Mouse (Mus musculus) forebrain, embryonic 10.5 days (tissue): ENCODE results near the gene Taldo1. TPM values are rescaled to one million over a fixed set of nuclear protein-coding genes. Genes with fewer than 3 reads are reported as not detected.

Experiments used
- DNase-seq: peaks from one replicate; pipeline ENCODE4 v3.0.0-alpha.2; 2017; ENCODE audit warnings: low spot score; ENCODE audit errors: extremely low spot score
- H3K27ac ChIP-seq: fragments of 300-500 bp; sonication (generic); 2 replicates; pipeline ENCODE4 v1.5.1; 2016; ENCODE audit warnings: mild to moderate bottlenecking
- H3K27me3 ChIP-seq: fragments of 300-500 bp; sonication (generic); 2 replicates; pipeline ENCODE4 v1.6.1; 2016; ENCODE audit warnings: mild to moderate bottlenecking; ENCODE audit not compliant: poor library complexity, severe bottlenecking
- H3K36me3 ChIP-seq: fragments of 300-500 bp; sonication (generic); replicated peaks from 2 replicates; pipeline ENCODE4 v1.6.1; 2016; ENCODE audit warnings: mild to moderate bottlenecking, moderate library complexity
- H3K4me1 ChIP-seq: fragments of 300-500 bp; sonication (generic); 2 replicates; pipeline ENCODE4 v1.6.1; 2016
- H3K4me3 ChIP-seq: fragments of 300-500 bp; sonication (generic); 2 replicates; pipeline ENCODE4 v1.5.1; 2016; ENCODE audit warnings: mild to moderate bottlenecking, moderate library complexity
- H3K9me3 ChIP-seq: fragments of 300-500 bp; sonication (generic); 2 replicates; pipeline ENCODE4 v1.6.1; 2016; ENCODE audit warnings: mild to moderate bottlenecking, moderate library complexity
- WGBS: fragments of 180-500 bp; shearing (Covaris S2); methylation state at CpG from one replicate; pipeline ENCODE4 v1.1.7; 2016; 5-methylcytosine and 5-hydroxymethylcytosine counted together
- polyA plus RNA-seq: library from polyadenylated mRNA; unstranded; fragments of >200 nt; fragmentation: Nextera tagmentation; extraction: Ambion mirVana; gene quantifications from 2 replicates; pipeline ENCODE4 v1.2.1, GENCODE M21; 2016

The Taldo1 gene
- polyA plus RNA-seq, result 335 and 368 TPM in 2 replicates

- no peaks in the 10 kb centered on the region for H3K9me3 ChIP-seq
- H3K27me3 ChIP-seq, result 0 out of 2 replicates have a peak, but pooled peaks cover 17% of the 10 kb centered on the region
- H3K4me3 ChIP-seq, result peak within 1 kb of the TSS; percentile 77
- H3K27ac ChIP-seq, result peak within 1 kb of the TSS; percentile 89
- peaks cover 18% of the 10 kb centered on the region for H3K4me1 ChIP-seq
- peak; percentile 98 for DNase-seq
- WGBS, result under 1% methylated on average over 57 of the region's 57 CpGs
- peaks cover 15% of the 10 kb centered on the region for H3K36me3 ChIP-seq
Measured at GRCm38 (mm10) chr7:141391625-141392551, at the start of gene Taldo1. TSS of gene Taldo1 (plus strand) at chr7:141392199.

GRCm38 (mm10) chr7:141343230-141343629 lies 48.8 kb upstream of the Taldo1 start:
- no peak for DNase-seq
- H3K27ac ChIP-seq, result no peak overlapping the region
- H3K36me3 ChIP-seq, result no peaks in the 10 kb centered on the region
- peaks cover 22% of the 10 kb centered on the region for H3K4me1 ChIP-seq
- WGBS, result 74% methylated on average over 2 of the region's 2 CpGs
- no peak overlapping the region for H3K4me3 ChIP-seq
- peaks cover 35% of the 10 kb centered on the region for H3K27me3 ChIP-seq
- no peaks in the 10 kb centered on the region for H3K9me3 ChIP-seq

GRCm38 (mm10) chr7:141343696-141344095 lies 48.3 kb upstream of the Taldo1 start:
- H3K36me3 ChIP-seq, result no peaks in the 10 kb centered on the region
- DNase-seq, result no peak
- H3K4me1 ChIP-seq, result peaks cover 17% of the 10 kb centered on the region
- H3K9me3 ChIP-seq, result no peaks in the 10 kb centered on the region
- no peak overlapping the region for H3K4me3 ChIP-seq
- peaks cover 30% of the 10 kb centered on the region for H3K27me3 ChIP-seq
- WGBS, result 78% methylated on average over 7 of the region's 7 CpGs
- no peak overlapping the region for H3K27ac ChIP-seq

- peaks cover 19% of the 10 kb centered on the region for H3K27me3 ChIP-seq
- DNase-seq, result no peak
- H3K36me3 ChIP-seq, result no peaks in the 10 kb centered on the region
- peaks cover 6% of the 10 kb centered on the region; the same call in 1 of the 2 replicates for H3K4me1 ChIP-seq
- 93% methylated on average over 5 of the region's 5 CpGs for WGBS
- H3K27ac ChIP-seq, result no peak overlapping the region
- no peaks in the 10 kb centered on the region for H3K9me3 ChIP-seq
- H3K4me3 ChIP-seq, result no peak overlapping the region
Measured at GRCm38 (mm10) chr7:141344787-141345186, 47.2 kb upstream of the Taldo1 start.

GRCm38 (mm10) chr7:141351061-141351460 lies 40.9 kb upstream of the Taldo1 start:
- Histone ChIP-seq H3K27me3 (peaks cover 4% of the 10 kb centered on the region; the same call in 1 of the 2 replicates), H3K4me3 (no peak overlapping the region), H3K9me3 (no peaks in the 10 kb centered on the region), H3K27ac (no peak overlapping the region), H3K4me1 (peaks cover 10% of the 10 kb centered on the region), H3K36me3 (no peaks in the 10 kb centered on the region)
- 88% methylated on average over 6 of the region's 6 CpGs for WGBS
- no peak for DNase-seq

GRCm38 (mm10) chr7:141355051-141355450 lies 36.9 kb upstream of the Taldo1 start:
- H3K27ac ChIP-seq, result no peak overlapping the region
- no peaks in the 10 kb centered on the region for H3K9me3 ChIP-seq
- H3K27me3 ChIP-seq, result peaks cover 23% of the 10 kb centered on the region
- no peaks in the 10 kb centered on the region for H3K36me3 ChIP-seq
- H3K4me1 ChIP-seq, result peaks cover 17% of the 10 kb centered on the region
- 88% methylated on average over 8 of the region's 8 CpGs for WGBS
- no peak for DNase-seq
- H3K4me3 ChIP-seq, result no peak overlapping the region

- WGBS, result 60% methylated on average over 12 of the region's 12 CpGs
- Histone ChIP-seq H3K27me3 (peaks cover 31% of the 10 kb centered on the region), H3K4me3 (no peak overlapping the region), H3K36me3 (no peaks in the 10 kb centered on the region), H3K27ac (no peak overlapping the region), H3K4me1 (peaks cover 17% of the 10 kb centered on the region), H3K9me3 (no peaks in the 10 kb centered on the region)
- no peak for DNase-seq
Measured at GRCm38 (mm10) chr7:141355626-141356326, 36.2 kb upstream of the Taldo1 start.

GRCm38 (mm10) chr7:141356971-141357370 lies 35.0 kb upstream of the Taldo1 start:
- H3K4me3 ChIP-seq, result no peak overlapping the region
- H3K27ac ChIP-seq, result no peak overlapping the region
- peaks cover 43% of the 10 kb centered on the region for H3K27me3 ChIP-seq
- no peak for DNase-seq
- H3K9me3 ChIP-seq, result no peaks in the 10 kb centered on the region
- WGBS, result 86% methylated on average over 14 of the region's 14 CpGs
- no peaks in the 10 kb centered on the region for H3K36me3 ChIP-seq
- H3K4me1 ChIP-seq, result peaks cover 29% of the 10 kb centered on the region

GRCm38 (mm10) chr7:141361510-141361909 lies 30.5 kb upstream of the Taldo1 start:
- Histone ChIP-seq H3K27me3 (peaks cover 57% of the 10 kb centered on the region), H3K4me3 (peak overlapping the region; percentile 18; the same call in 1 of the 2 replicates), H3K27ac (no peak overlapping the region), H3K9me3 (no peaks in the 10 kb centered on the region), H3K36me3 (no peaks in the 10 kb centered on the region), H3K4me1 (peaks cover 16% of the 10 kb centered on the region)
- WGBS, result 14% methylated on average over 24 of the region's 24 CpGs
- no peak for DNase-seq

- no peak overlapping the region for H3K4me3 ChIP-seq
- no peaks in the 10 kb centered on the region for H3K36me3 ChIP-seq
- H3K9me3 ChIP-seq, result no peaks in the 10 kb centered on the region
- no peak overlapping the region; the same call in 1 of the 2 replicates for H3K27ac ChIP-seq
- H3K27me3 ChIP-seq, result peaks cover 46% of the 10 kb centered on the region
- H3K4me1 ChIP-seq, result peaks cover 12% of the 10 kb centered on the region
- peak; percentile 58 for DNase-seq
- WGBS, result 57% methylated on average over 4 of the region's 4 CpGs
Measured at GRCm38 (mm10) chr7:141363106-141363751, 28.8 kb upstream of the Taldo1 start.

- H3K4me3 ChIP-seq, result no peak overlapping the region
- 60% methylated on average over 2 of the region's 2 CpGs for WGBS
- peaks cover 46% of the 10 kb centered on the region for H3K27me3 ChIP-seq
- H3K4me1 ChIP-seq, result peaks cover 12% of the 10 kb centered on the region
- H3K27ac ChIP-seq, result no peak overlapping the region; the same call in 1 of the 2 replicates
- DNase-seq, result no peak
- no peaks in the 10 kb centered on the region for H3K9me3 ChIP-seq
- no peaks in the 10 kb centered on the region for H3K36me3 ChIP-seq
Measured at GRCm38 (mm10) chr7:141363752-141364125, 28.3 kb upstream of the Taldo1 start.

- Histone ChIP-seq H3K27me3 (peaks cover 44% of the 10 kb centered on the region), H3K4me3 (no peak overlapping the region), H3K27ac (no peak overlapping the region), H3K9me3 (no peaks in the 10 kb centered on the region), H3K4me1 (peaks cover 12% of the 10 kb centered on the region), H3K36me3 (no peaks in the 10 kb centered on the region)
- WGBS, result 84% methylated on average over 5 of the region's 5 CpGs
- no peak for DNase-seq
Measured at GRCm38 (mm10) chr7:141364349-141365048, 27.5 kb upstream of the Taldo1 start.
